Mouse (Mus musculus) B cell, adult 62 days (primary cell): ENCODE measurements around the gene Cdc45. TPM values are rescaled to one million over a fixed set of nuclear protein-coding genes. Genes with fewer than 3 reads are reported as not detected.

Experiments
- total RNA-seq: library from RNA; stranded (reverse); gene quantifications from 4 replicates; pipeline ENCODE4 v1.2.4, GENCODE M21; 2023

Cdc45 gene
- 3.7 to 5.3 TPM (median 4.0 TPM) in 4 replicates for total RNA-seq

GRCm38 (mm10) chr16:18811468-18812384 lies at the start of gene Cdc45, which contains the start of gene Ufd1:
Gene Cdc45 (minus strand): TSS chr16:18811987.
Gene Ufd1 (plus strand): TSS chr16:18811779.

GRCm38 (mm10) chr16:18836468-18837208 lies 24.9 kb upstream of the Cdc45 start, which contains the start of the genes 2510002D24Rik and Gm28539:
Gene 2510002D24Rik (plus strand): TSS chr16:18836578.
Gene Gm28539 (plus strand): TSS chr16:18836584.

GRCm38 (mm10) chr16:18776556-18777100 lies 35.2 kb downstream of the Cdc45 start, which contains the start of gene Cldn5:
Gene Cldn5 (plus strand): TSS chr16:18776847.

Other genes starting within 250 kb of the Cdc45 start
- gene Tbx1, start 221.3 kb downstream of the Cdc45 start, total RNA-seq, result not detected in 4 replicates
- gene Gp1bb, start 189.6 kb downstream of the Cdc45 start, total RNA-seq, result not detected in 4 replicates
- not detected in 4 replicates for gene Gm49601, start 185.6 kb downstream of the Cdc45 start, total RNA-seq
- not detected in 4 replicates for gene Sept5, start 182.0 kb downstream of the Cdc45 start, total RNA-seq
- gene Cldn5, start 35.1 kb downstream of the Cdc45 start, total RNA-seq, result not detected in 4 replicates
- 86.6 to 109 TPM (median 87.3 TPM) in 4 replicates for gene Ufd1, start 208 bp downstream of the Cdc45 start, total RNA-seq
- 36.8 to 42.0 TPM (median 41.6 TPM) in 4 replicates for gene 2510002D24Rik, start 24.6 kb upstream of the Cdc45 start, total RNA-seq
- gene Gm28539, start 24.6 kb upstream of the Cdc45 start, total RNA-seq, result 2.8 to 6.4 TPM (median 3.2 TPM) in 3 of 4 replicates, not detected in the other
- gene Mrpl40, start 64.9 kb upstream of the Cdc45 start, total RNA-seq, result 31.7 to 38.1 TPM (median 33.3 TPM) in 4 replicates
- 68.8 to 83.8 TPM (median 76.4 TPM) in 4 replicates for gene Hira, start 65.0 kb upstream of the Cdc45 start, total RNA-seq